Mouse (Mus musculus): Measurements from ENCODE around the gene Nmt1. TPM values are rescaled to one million over a fixed set of nuclear protein-coding genes. Genes with fewer than 3 reads are reported as not detected.

Nmt1 gene
- polyA plus RNA-seq, 1 experiment from 2014 or later: 49.6 TPM

DNA sequence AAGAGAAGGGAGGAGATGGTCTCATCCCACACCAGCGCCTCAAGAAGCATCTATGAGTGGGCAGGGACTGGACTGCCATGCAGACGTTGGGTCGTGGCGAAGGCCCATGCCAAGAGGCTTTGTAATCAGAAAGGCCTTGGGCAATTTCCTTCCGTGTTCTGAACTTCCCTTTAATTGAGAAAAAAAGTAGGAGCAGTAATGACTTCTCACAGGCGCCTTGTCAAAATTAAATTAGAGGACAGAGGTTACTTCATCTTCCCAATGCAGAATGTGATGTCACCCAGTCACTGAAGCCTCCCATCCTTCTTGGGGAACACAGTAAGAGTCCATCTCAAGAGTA, 21.0 kb upstream of the Nmt1 start:
- H3K4me1 ChIP-seq: peaks cover 34% of the 10 kb centered on the region
- peaks cover 41% of the 10 kb centered on the region for H3K36me3 ChIP-seq
- H3K9me3 ChIP-seq: no peaks in the 10 kb centered on the region
- no peak overlapping the region for H3K9ac ChIP-seq
- H3K4me2 ChIP-seq (replicated peaks): no peak overlapping the region
- H3K27ac ChIP-seq: no peak overlapping the region
- no peak for ATAC-seq (ENCODE audit: low FRiP score, low read depth)
- 78% methylated on average over 6 of the region's 6 CpGs for WGBS
- no peaks in the 10 kb centered on the region for H3K27me3 ChIP-seq
- no peak overlapping the region for H3K4me3 ChIP-seq

DNA sequence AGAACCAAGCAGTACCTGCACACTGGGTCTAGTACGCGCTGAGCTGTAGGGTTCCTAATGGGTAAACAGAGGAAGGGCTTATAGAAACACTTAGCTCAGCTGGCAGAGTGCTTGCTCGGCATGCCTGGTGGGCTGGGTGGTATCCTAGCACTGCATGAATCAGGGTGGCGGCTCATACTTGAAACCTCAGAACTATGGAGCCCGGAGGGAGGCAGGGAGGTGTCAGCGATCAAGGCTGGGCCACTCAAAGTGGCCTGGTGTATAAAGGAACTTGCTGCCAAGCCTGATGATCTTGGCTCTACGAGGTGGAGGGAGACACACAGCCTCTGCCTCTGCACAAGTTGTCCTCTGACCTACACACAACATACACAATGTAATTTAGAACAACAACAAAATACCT, 19.4 kb upstream of the Nmt1 start:
- H3K4me3 ChIP-seq: no peak overlapping the region
- no peak overlapping the region for H3K9ac ChIP-seq

DNA sequence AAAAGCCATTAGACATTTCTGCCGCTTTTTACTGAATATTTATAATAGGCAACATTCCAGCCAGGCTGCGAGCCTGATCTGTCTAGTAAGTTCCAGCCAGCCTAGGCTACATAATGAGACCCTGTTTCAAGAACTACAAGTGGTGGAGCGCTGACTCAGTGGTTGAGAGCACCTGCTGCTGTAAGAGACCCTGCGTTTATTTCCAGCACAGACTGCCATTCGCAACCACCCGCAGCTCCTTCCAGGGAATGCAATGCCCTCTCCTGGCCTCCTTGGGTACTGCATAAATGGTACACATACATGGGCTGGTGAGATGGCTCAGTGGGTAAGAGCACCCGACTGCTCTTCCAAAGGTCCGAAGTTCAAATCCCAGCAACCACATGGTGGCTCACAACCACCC, 18.8 kb upstream of the Nmt1 start:
- 88% methylated on average over 8 of the region's 8 CpGs for WGBS
- Histone ChIP-seq H3K9me3 (no peaks in the 10 kb centered on the region), H3K27me3 (no peaks in the 10 kb centered on the region), H3K27ac (no peak overlapping the region), H3K36me3 (peaks cover 54% of the 10 kb centered on the region), H3K4me1 (peaks cover 31% of the 10 kb centered on the region), H3K9ac (no peak overlapping the region), H3K4me2 (replicated peaks) (no peak overlapping the region), H3K4me3 (no peak overlapping the region)
- ATAC-seq (ENCODE audit: low FRiP score, low read depth): no peak

More for the DNA sequence above, 19.4 kb upstream of the Nmt1 start:
- Histone ChIP-seq H3K27ac (no peak overlapping the region), H3K9me3 (no peaks in the 10 kb centered on the region), H3K36me3 (peaks cover 51% of the 10 kb centered on the region), H3K4me2 (replicated peaks) (no peak overlapping the region), H3K27me3 (no peaks in the 10 kb centered on the region), H3K4me1 (peaks cover 34% of the 10 kb centered on the region)
- 83% methylated on average over 7 of the region's 7 CpGs for WGBS
- no peak for ATAC-seq (ENCODE audit: low FRiP score, low read depth)

DNA sequence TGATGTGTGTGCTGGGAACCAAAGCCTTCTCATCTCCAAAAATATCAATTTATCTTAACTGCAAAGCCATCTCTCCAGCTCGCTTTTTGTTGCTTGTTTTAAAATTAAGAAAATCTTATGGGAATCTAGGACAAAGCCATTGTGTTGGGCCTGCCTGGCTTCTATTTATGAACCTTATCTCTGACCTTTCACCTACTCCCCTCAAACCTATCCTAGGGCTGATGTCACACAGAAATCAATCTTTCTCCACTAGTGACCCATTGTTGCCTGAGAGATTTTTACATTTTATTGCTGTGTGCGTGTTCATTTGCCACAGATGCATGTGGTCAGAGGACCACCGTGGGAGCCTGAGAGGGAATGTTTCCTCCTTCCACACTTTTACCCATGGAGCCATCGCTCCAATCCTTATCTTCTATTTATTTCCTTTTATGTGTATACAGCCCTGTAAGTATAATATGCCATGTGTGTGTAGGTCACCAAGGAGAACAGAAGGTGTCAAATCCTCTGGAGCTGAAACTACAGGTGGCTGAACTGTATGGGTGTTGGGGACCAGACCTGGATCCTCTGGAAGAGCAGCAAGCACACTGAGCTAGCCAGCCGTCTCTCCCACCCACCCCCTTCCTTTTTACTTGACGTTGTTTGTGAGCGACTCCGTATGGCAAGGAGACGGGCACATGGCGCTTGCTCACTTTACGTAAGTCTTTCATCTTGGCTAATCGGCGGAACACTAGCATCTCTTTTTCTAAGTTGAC, 17.4 kb upstream of the Nmt1 start:
- 91% methylated on average over 13 of the region's 13 CpGs for WGBS

DNA sequence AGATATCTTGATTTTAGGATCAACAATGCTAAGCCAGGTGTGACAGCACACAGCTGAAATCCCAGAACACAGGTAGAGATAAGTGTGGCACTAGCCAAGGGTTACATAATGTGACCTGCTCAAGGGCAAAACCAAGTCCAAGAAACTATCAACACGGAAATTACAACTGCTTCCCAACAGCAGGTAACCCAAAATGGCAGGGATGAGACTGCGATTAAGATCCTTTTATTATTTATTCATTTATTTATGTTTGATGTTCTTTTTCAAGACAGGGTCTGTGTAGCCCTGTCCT, 16.8 kb upstream of the Nmt1 start:
- 91% methylated on average over 2 of the region's 2 CpGs for WGBS
- H3K4me1 ChIP-seq: peaks cover 39% of the 10 kb centered on the region
- no peak for ATAC-seq (ENCODE audit: low FRiP score, low read depth)
- no peaks in the 10 kb centered on the region for H3K27me3 ChIP-seq
- no peak overlapping the region for H3K27ac ChIP-seq
- no peak overlapping the region for H3K4me3 ChIP-seq
- H3K36me3 ChIP-seq: peaks cover 44% of the 10 kb centered on the region
- no peak overlapping the region for H3K4me2 ChIP-seq (replicated peaks)
- no peaks in the 10 kb centered on the region for H3K9me3 ChIP-seq
- H3K9ac ChIP-seq: no peak overlapping the region

More for the DNA sequence above, 17.4 kb upstream of the Nmt1 start:
- Histone ChIP-seq H3K27me3 (no peaks in the 10 kb centered on the region), H3K4me2 (replicated peaks) (no peak overlapping the region), H3K4me1 (peaks cover 34% of the 10 kb centered on the region), H3K27ac (no peak overlapping the region), H3K9ac (no peak overlapping the region), H3K9me3 (no peaks in the 10 kb centered on the region), H3K4me3 (no peak overlapping the region), H3K36me3 (peaks cover 44% of the 10 kb centered on the region)
- ATAC-seq (ENCODE audit: low FRiP score, low read depth): no peak

DNA sequence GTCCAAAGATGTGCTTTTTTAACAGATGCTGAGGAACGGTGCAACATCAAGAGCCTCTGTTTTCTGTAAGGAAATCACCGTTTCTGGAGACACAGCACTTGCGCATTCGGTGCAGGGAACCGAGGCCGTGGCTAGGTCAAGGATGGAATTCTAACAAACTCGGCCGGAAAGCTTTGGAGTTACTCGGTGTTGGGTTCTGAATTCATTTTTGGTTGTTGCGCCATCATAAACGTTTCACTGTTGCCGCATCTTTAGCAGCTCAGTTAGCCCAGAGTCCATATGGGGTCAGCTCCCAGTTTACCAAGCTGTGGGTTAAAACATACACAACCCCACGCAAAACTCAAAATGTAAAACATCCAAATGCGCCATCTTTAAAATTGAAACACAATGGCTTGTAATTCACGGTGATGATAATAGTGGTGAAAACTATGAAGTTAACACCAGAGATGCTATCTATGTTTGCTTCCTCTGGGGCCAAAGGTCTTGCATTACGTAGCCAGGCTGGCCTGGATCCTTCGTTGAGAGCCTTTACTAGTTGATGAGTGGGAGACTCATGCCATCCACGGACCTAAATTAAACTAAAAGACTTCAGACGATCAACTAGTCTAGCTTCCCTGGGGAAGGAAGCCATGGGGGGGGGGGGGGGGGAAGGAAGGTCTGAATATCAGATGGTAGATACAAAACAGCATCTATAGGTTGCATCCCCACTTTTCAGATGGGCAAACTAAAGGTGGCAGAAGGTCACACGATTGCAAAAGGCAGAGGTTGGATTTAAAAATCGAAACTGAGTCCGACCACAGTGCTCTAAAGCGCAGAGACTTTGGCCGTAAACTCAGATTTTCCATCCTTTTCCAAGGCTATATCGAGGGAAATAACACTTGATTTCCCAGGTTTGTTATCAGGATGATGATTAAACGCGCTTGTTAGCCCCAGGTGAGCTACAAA, 11.8 kb upstream of the Nmt1 start:
- no peaks in the 10 kb centered on the region for H3K27me3 ChIP-seq
- H3K4me3 ChIP-seq: peak overlapping the region; percentile 75
- peaks cover 22% of the 10 kb centered on the region for H3K4me1 ChIP-seq
- peaks cover 20% of the 10 kb centered on the region for H3K36me3 ChIP-seq
- peak overlapping the region; percentile 94 for H3K27ac ChIP-seq
- 43% methylated on average over 27 of the region's 27 CpGs for WGBS
- peak overlapping the region; percentile 75 for H3K4me2 ChIP-seq (replicated peaks)
- no peak for ATAC-seq (ENCODE audit: low FRiP score, low read depth)
- no peaks in the 10 kb centered on the region for H3K9me3 ChIP-seq
- peak overlapping the region; percentile 88 for H3K9ac ChIP-seq

DNA sequence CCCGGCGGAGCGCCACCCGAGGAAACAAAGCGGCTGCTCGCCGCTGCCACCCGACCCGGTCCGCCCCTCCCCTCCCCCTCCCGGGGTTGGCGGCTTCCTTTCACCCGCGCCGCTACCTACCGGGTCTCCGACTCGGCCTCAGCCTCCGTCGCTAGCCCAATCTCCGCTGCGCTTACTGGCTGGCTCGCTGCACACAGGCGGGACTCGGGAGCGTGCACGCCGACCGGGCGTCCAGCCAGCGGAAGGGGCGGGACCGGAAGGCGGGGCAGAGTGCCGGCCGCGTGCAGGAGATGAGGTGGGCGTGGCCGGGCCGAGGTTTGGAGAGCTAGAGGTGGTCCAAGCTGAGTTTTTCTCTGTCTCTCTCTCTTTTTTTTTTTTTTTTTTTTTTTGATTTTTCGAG, 11.1 kb upstream of the Nmt1 start:
- peak overlapping the region; percentile 94 for H3K27ac ChIP-seq
- peaks cover 19% of the 10 kb centered on the region for H3K36me3 ChIP-seq
- H3K4me3 ChIP-seq: peak overlapping the region; percentile 75
- H3K4me1 ChIP-seq: peaks cover 24% of the 10 kb centered on the region
- under 1% methylated on average over 41 of the region's 41 CpGs for WGBS
- H3K27me3 ChIP-seq: no peaks in the 10 kb centered on the region
- no peaks in the 10 kb centered on the region for H3K9me3 ChIP-seq
- H3K4me2 ChIP-seq (replicated peaks): peak overlapping the region; percentile 75
- H3K9ac ChIP-seq: peak overlapping the region; percentile 88
- peak; percentile 98 for ATAC-seq (ENCODE audit: low FRiP score, low read depth)

DNA sequence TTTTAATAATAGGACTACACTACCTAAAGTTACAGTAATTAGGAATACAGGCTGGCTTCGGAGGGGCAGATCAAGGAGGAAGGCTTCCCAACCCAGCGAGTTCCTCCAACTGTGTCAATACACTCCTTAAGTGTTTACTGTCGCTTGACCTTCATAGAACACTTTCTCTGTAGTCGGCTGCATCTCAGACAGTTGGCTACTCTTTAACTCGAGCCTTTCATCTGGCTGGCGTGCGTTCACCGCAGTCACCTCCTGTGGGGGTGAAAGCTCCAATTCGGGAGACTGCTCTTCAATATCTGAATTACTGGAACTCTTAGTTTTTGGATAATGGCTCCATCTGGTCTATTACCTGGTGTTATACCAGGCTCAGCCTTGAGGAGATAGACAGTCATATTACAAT, 10.3 kb upstream of the Nmt1 start:
- no peak overlapping the region for H3K4me3 ChIP-seq
- WGBS: 70% methylated on average over 9 of the region's 9 CpGs
- peaks cover 14% of the 10 kb centered on the region for H3K36me3 ChIP-seq
- ATAC-seq (ENCODE audit: low FRiP score, low read depth): no peak
- no peak overlapping the region for H3K9ac ChIP-seq
- H3K27me3 ChIP-seq: no peaks in the 10 kb centered on the region
- peaks cover 24% of the 10 kb centered on the region for H3K4me1 ChIP-seq
- H3K9me3 ChIP-seq: no peaks in the 10 kb centered on the region
- no peak overlapping the region for H3K4me2 ChIP-seq (replicated peaks)
- no peak overlapping the region for H3K27ac ChIP-seq

DNA sequence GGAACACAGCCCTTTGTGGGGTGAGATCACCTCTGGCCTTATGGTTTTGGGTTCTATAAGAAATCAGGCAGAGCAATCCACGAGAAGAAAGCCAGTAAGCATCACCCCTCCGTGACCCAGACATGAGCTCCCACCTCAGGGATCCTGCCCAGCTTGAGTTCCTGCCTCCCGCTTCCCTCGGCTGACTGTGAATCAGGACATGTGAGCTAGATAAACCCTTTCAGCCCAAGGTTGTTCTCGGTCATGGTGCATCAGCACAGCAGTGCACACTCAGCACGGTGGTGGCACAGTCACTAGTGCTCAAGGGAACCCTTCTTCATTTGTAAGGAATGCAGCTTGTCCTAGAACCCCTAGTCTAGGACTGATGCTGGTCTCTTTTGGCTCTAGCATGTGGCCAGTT, 9.1 kb upstream of the Nmt1 start:
- no peak overlapping the region for H3K4me3 ChIP-seq
- 76% methylated on average over 6 of the region's 6 CpGs for WGBS

DNA sequence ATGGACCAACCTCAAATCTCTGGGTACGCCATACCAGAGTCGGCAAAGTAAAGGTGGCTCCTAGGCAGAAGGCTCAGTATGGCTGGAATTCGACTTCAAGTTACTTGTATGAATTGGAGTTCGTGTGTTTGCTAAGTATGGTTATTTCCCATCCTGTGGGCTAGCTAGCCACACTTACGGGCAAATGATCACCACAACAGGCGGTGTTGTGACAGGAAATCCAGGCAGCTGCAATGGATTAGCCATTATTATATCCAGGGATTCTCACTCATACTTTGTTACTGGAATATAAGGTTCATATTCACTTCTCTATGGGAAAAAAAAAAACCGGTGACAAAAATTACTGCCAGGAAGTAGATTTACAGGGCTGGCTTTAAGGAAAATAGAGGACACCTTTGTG, 8.7 kb upstream of the Nmt1 start:
- ATAC-seq (ENCODE audit: low FRiP score, low read depth): no peak
- WGBS: 68% methylated on average over 7 of the region's 7 CpGs
- H3K4me1 ChIP-seq: peaks cover 24% of the 10 kb centered on the region

More for the DNA sequence above, 9.1 kb upstream of the Nmt1 start:
- Histone ChIP-seq H3K9me3 (no peaks in the 10 kb centered on the region), H3K4me2 (replicated peaks) (no peak overlapping the region), H3K27me3 (no peaks in the 10 kb centered on the region), H3K36me3 (peaks cover 5% of the 10 kb centered on the region; the same call in 1 of the 2 replicates), H3K9ac (no peak overlapping the region), H3K27ac (no peak overlapping the region), H3K4me1 (peaks cover 24% of the 10 kb centered on the region)
- no peak for ATAC-seq (ENCODE audit: low FRiP score, low read depth)

DNA sequence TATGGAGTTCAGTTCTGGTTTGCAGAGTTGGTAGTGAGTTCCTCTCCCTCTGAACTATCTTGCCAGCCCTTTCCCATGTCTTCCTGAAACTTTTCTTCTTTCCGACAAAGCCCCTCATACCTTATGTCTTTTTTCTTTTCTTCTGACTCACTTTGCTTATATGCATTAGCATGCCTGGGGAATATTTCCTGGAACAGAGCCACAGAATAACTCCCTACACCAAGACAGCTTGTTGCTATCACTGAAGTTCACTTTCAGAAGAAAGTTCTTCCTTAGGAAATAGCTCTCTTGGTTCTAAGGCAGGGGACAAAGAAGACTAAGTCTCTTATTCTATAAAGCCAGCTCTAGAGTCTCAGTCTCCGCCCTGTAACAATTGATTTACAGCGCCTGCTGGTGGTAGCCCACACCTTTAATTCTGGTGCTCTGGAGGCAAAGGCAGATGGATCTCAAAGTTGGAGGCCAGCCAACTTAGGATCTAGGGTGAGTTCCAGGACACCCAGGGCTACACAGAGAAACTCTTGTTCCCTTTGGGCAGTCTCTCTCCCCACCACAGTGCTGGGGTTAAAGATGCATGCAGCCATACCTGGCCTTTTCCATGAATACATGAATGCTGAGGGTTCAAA, 7.2 kb upstream of the Nmt1 start:
- no peak for ATAC-seq (ENCODE audit: low FRiP score, low read depth)
- Histone ChIP-seq H3K9me3 (no peaks in the 10 kb centered on the region), H3K4me3 (no peak overlapping the region), H3K9ac (no peak overlapping the region), H3K27ac (no peak overlapping the region), H3K4me1 (peaks cover 11% of the 10 kb centered on the region), H3K36me3 (peaks cover 18% of the 10 kb centered on the region), H3K27me3 (no peaks in the 10 kb centered on the region), H3K4me2 (replicated peaks) (no peak overlapping the region)
- 73% methylated on average over 3 of the region's 3 CpGs for WGBS

More for the DNA sequence above, 8.7 kb upstream of the Nmt1 start:
- Histone ChIP-seq H3K9ac (no peak overlapping the region), H3K36me3 (0 out of 2 replicates have a peak, but pooled peaks cover 5% of the 10 kb centered on the region), H3K27ac (no peak overlapping the region), H3K27me3 (no peaks in the 10 kb centered on the region), H3K9me3 (no peaks in the 10 kb centered on the region), H3K4me2 (replicated peaks) (no peak overlapping the region), H3K4me3 (no peak overlapping the region)

DNA sequence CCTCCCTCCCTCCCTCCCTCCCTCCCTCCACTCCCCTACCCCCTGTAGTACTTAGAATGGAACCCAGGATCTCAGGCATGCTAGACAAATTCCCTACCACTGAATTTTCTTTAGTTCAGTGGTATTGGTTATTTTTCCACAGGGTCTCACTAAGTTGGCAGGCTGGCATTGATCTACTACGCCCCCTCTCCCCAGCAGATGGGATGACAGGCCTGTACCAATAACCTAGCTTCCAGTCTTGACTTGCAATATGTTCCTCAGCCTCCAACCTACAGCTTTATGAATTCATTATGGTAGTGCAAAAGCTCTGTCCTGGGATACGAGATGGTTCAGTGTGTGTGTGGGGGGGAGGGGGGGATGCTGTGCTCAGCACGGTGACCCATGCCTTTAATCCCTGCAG, 4.0 kb upstream of the Nmt1 start:
- Histone ChIP-seq H3K9me3 (no peaks in the 10 kb centered on the region), H3K27me3 (no peaks in the 10 kb centered on the region), H3K27ac (no peak overlapping the region), H3K4me2 (replicated peaks) (no peak overlapping the region), H3K4me1 (peaks cover 18% of the 10 kb centered on the region), H3K9ac (no peak overlapping the region), H3K36me3 (peaks cover 18% of the 10 kb centered on the region), H3K4me3 (no peak overlapping the region)
- no peak for ATAC-seq (ENCODE audit: low FRiP score, low read depth)
- WGBS: 92% methylated on average over 3 of the region's 3 CpGs

Data from limb, embryonic 13.5 days (tissue).